Comparison of ENCODE assay signal across 11 mouse cellular contexts in the genomic region with DNA sequence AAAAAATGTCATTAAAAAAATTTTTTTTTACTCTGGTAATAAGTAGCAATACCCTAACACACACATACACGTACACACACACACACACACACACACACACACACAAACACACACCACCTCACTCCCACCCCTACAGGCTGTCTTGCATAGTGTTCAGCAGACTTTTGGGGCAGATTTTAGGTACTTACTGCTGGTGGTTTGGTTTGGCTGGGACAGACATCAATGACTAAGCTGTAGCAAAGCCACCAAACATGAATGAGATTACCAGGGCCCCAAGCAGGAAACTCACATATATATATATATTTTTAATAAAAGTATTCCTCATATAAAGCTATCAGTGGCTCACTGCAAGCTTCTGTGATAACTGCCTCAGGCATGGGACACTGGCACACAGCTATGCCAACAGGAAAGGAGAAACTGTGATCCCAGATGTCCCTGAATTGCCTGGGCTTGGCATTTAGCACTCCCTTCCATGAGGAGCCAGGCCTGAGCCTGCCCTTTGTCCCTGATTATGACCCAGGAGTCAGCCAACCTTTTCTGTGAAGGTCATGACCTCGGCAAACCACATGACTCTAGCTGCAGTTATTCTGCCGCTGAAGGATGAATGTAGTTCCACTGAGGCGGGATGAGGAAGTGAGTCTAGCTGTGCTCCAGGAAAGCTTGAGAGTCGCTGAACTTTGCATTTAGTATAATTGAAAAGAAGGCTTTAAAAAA. TPM values are rescaled to one million over a fixed set of nuclear protein-coding genes. Genes with fewer than 3 reads are reported as not detected.
DNase-seq lines count a peak whose midpoint lies in the region; ATAC-seq lines count a peak whose summit lies in the region.
"Had no signal": no experiment of that assay in that cellular context is flagged by ENCODE, and none has a peak within 500 bp of the region (broad histone marks: within the 10 kb centered on the region; RNA-seq: fewer than 3 reads in every experiment).

No protein-coding gene starts in this region.

- no peaks in the 10 kb centered on the region for H3K9me3 ChIP-seq in midbrain, embryonic 10.5 days (replicated peaks)
- no peaks in the 10 kb centered on the region for H3K9me3 ChIP-seq in midbrain, embryonic 11.5 days (ENCODE audit: control insufficient read depth, low read length)
- H3K9me3 ChIP-seq: neural tube, embryonic 12.5 days had no signal

- no peak overlapping the region for H3K4me3 ChIP-seq in midbrain, embryonic 10.5 days
- H3K4me3 ChIP-seq in midbrain, embryonic 11.5 days (ENCODE audit: low read depth, low read length) = no peak overlapping the region
- H3K4me3 ChIP-seq: neural tube, embryonic 12.5 days had no signal

- no peak for ATAC-seq in cerebellum, adult (ENCODE audit: insufficient number of reproducible peaks, low FRiP score, low TSS enrichment)
- ATAC-seq in midbrain, embryonic 11.5 days (ENCODE audit: low FRiP score) = no peak
- ATAC-seq in granulocyte monocyte progenitor cell, adult 5-6 weeks (replicated peaks; ENCODE audit: poor library complexity, severe bottlenecking) = 0 out of 2 replicates have a peak, but pooled peaks have one; percentile 7

- DNase-seq in cerebellum, adult 11-12 months = peak; percentile 48
- DNase-seq in midbrain, embryonic 10.5 days (ENCODE audit: low spot score) = peak; percentile 21
- no peak for DNase-seq in midbrain, embryonic 11.5 days (ENCODE audit: low spot score, missing footprints)
- no peak for DNase-seq in lung, postnatal 36 days
- DNase-seq in gastrocnemius, postnatal 25 days = no peak
- DNase-seq in layer of hippocampus, adult 18-20 months (ENCODE audit: low spot score in 2 of 2) = no peak
- DNase-seq: lung, adult 18-20 months had no signal

- no peaks in the 10 kb centered on the region for H3K36me3 ChIP-seq in midbrain, embryonic 10.5 days
- no peaks in the 10 kb centered on the region for H3K36me3 ChIP-seq in midbrain, embryonic 11.5 days (ENCODE audit: control insufficient read depth, insufficient read depth, low read length)
- H3K36me3 ChIP-seq: neural tube, embryonic 12.5 days had no signal

- 0 out of 2 replicates have a peak, but pooled peaks cover 12% of the 10 kb centered on the region for H3K27me3 ChIP-seq in midbrain, embryonic 10.5 days (ENCODE audit: low read depth, poor library complexity, severe bottlenecking)
- no peaks in the 10 kb centered on the region for H3K27me3 ChIP-seq in midbrain, embryonic 11.5 days (ENCODE audit: control insufficient read depth, insufficient read depth, low read length)
- H3K27me3 ChIP-seq: neural tube, embryonic 12.5 days had no signal

- H3K4me2 ChIP-seq in midbrain, embryonic 11.5 days = no peak overlapping the region
- H3K4me2 ChIP-seq: neural tube, embryonic 12.5 days had no signal

- 31% methylated on average over 5 of the region's 5 CpGs for WGBS in midbrain, embryonic 10.5 days
- 33% methylated on average over 5 of the region's 5 CpGs for WGBS in midbrain, embryonic 11.5 days

- no peak overlapping the region for H3K9ac ChIP-seq in midbrain, embryonic 11.5 days (ENCODE audit: low read length)
- H3K9ac ChIP-seq: neural tube, embryonic 12.5 days had no signal

- H3K4me1 ChIP-seq in midbrain, embryonic 10.5 days = peaks cover 41% of the 10 kb centered on the region
- H3K4me1 ChIP-seq in midbrain, embryonic 11.5 days (ENCODE audit: control insufficient read depth, insufficient read depth, low read length) = peaks cover 11% of the 10 kb centered on the region

- H3K27ac ChIP-seq in midbrain, embryonic 10.5 days (replicated peaks) = no peak overlapping the region; the same call in 1 of the 2 replicates
- no peak overlapping the region for H3K27ac ChIP-seq in midbrain, embryonic 11.5 days (ENCODE audit: low read depth, low read length)
- H3K27ac ChIP-seq: neural tube, embryonic 12.5 days had no signal

RNA-seq across cellular contexts. Expression of a gene that starts 4.6 kb away (rescaled TPM):
- polyA plus RNA-seq in midbrain, embryonic 10.5 days (2016; fragmentation: Nextera tagmentation; extraction: Ambion mirVana) = 29.0 and 37.6 TPM in 2 replicates
- 35.8 and 38.1 TPM in 2 replicates for polyA plus RNA-seq in midbrain, embryonic 11.5 days (2014; fragmentation: Nextera tagmentation; extraction: Ambion mirVana)
- total RNA-seq in granulocyte monocyte progenitor cell, adult 5-6 weeks (2014; fragmentation: Nextera tagmentation) = 108 and 162 TPM in 2 replicates
- total RNA-seq in granulocyte monocyte progenitor cell, adult 5-6 weeks (2017) = 55.7 and 75.6 TPM in 2 replicates
- 10 to 100 TPM; 38.8 to 72.8 TPM for total RNA-seq in gastrocnemius, postnatal 25 days (2021)
- 100 to 1,000 TPM; 246 to 262 TPM for total RNA-seq in layer of hippocampus, adult 18-20 months (2021)

RNA-seq across cellular contexts. Expression of a gene that starts 15.5 kb away (rescaled TPM):
- polyA plus RNA-seq in midbrain, embryonic 10.5 days (2016; fragmentation: Nextera tagmentation; extraction: Ambion mirVana) = not detected in 2 replicates
- not detected in 2 replicates for polyA plus RNA-seq in midbrain, embryonic 11.5 days (2014; fragmentation: Nextera tagmentation; extraction: Ambion mirVana)
- not detected in 2 replicates for total RNA-seq in granulocyte monocyte progenitor cell, adult 5-6 weeks (2014; fragmentation: Nextera tagmentation)
- not detected in 2 replicates for total RNA-seq in granulocyte monocyte progenitor cell, adult 5-6 weeks (2017)
- total RNA-seq in gastrocnemius, postnatal 25 days (2021) = not detected
- 1 to 10 TPM; 2.1 to 5.1 TPM for total RNA-seq in layer of hippocampus, adult 18-20 months (2021)
- polyA plus RNA-seq: spleen, adult 2 months had no signal

Comparison
In these comparisons a context has a peak if more than half of its experiments do, and no peak if none do; other contexts are left out.
1. DNase-seq: peak in cerebellum, adult 11-12 months (single experiment) and midbrain, embryonic 10.5 days (single experiment); none in midbrain, embryonic 11.5 days (single experiment), lung, postnatal 36 days (single experiment), gastrocnemius, postnatal 25 days (single experiment) and layer of hippocampus, adult 18-20 months (0 of 2).